Mouse (Mus musculus): Measurements from ENCODE around the gene Mrps23. TPM values are rescaled to one million over a fixed set of nuclear protein-coding genes. Genes with fewer than 3 reads are reported as not detected.

Gene Mrps23
- polyA plus RNA-seq, 2 experiments = 60.2 to 63.5 TPM

GRCm38 (mm10) chr11:88251972-88252766, 48.0 kb downstream of the Mrps23 start:
- Histone ChIP-seq H3K4me2 (replicated peaks; ENCODE audit: low read depth, low read length, severe bottlenecking) (peak overlapping the region; percentile 37; the same call in 1 of the 2 replicates), H3K27me3 (ENCODE audit: control insufficient read depth, insufficient read depth, low read length) (no peaks in the 10 kb centered on the region), H3K36me3 (ENCODE audit: control insufficient read depth, insufficient read depth, low read length) (no peaks in the 10 kb centered on the region), H3K9me3 (ENCODE audit: control insufficient read depth, low read length) (no peaks in the 10 kb centered on the region), H3K27ac (replicated peaks; ENCODE audit: low read depth, low read length) (no peak overlapping the region), H3K4me3 (replicated peaks; ENCODE audit: low read length) (peak overlapping the region; percentile 14; the same call in 1 of the 2 replicates), H3K4me1 (ENCODE audit: control insufficient read depth, insufficient read depth, low read length) (0 out of 2 replicates have a peak, but pooled peaks cover 5% of the 10 kb centered on the region), H3K9ac (ENCODE audit: low read depth, low read length, severe bottlenecking) (no peak overlapping the region)
- no peak for TF ChIP-seq POLR2A (IDR thresholded peaks at IDR 0.05; ENCODE audit: borderline replicate concordance, extremely low read depth, insufficient read depth, insufficient read length)
- DNase-seq (ENCODE audit: low spot score) = peak; percentile 81
- peak; percentile 82 for ATAC-seq (ENCODE audit: low FRiP score, low read depth)
- 14% methylated on average over 22 of the region's 22 CpGs for WGBS

- 30% methylated on average over 9 of the region's 18 CpGs for whole genome bisulfite sequencing
Observed at GRCm38 (mm10) chr11:88252767-88253513, 48.8 kb downstream of the Mrps23 start.

GRCm38 (mm10) chr11:88253514-88254167, 49.5 kb downstream of the Mrps23 start:
- Histone ChIP-seq H3K9ac (ENCODE audit: low read depth, low read length, severe bottlenecking) (no peak overlapping the region), H3K36me3 (ENCODE audit: control insufficient read depth, insufficient read depth, low read length) (no peaks in the 10 kb centered on the region), H3K4me2 (replicated peaks; ENCODE audit: low read depth, low read length, severe bottlenecking) (no peak overlapping the region), H3K27me3 (ENCODE audit: control insufficient read depth, insufficient read depth, low read length) (no peaks in the 10 kb centered on the region), H3K9me3 (ENCODE audit: control insufficient read depth, low read length) (no peaks in the 10 kb centered on the region), H3K27ac (replicated peaks; ENCODE audit: low read depth, low read length) (no peak overlapping the region), H3K4me1 (ENCODE audit: control insufficient read depth, insufficient read depth, low read length) (0 out of 2 replicates have a peak, but pooled peaks cover 5% of the 10 kb centered on the region), H3K4me3 (replicated peaks; ENCODE audit: low read length) (no peak overlapping the region)
- no peak for TF ChIP-seq POLR2A (IDR thresholded peaks at IDR 0.05; ENCODE audit: borderline replicate concordance, extremely low read depth, insufficient read depth, insufficient read length)
- no peak for ATAC-seq (ENCODE audit: low FRiP score, low read depth)
- DNase-seq (ENCODE audit: low spot score) = no peak
- WGBS = 56% methylated on average over 7 of the region's 7 CpGs

More at GRCm38 (mm10) chr11:88252767-88253513, 48.8 kb downstream of the Mrps23 start:
- no peaks in the 10 kb centered on the region for H3K9me3 ChIP-seq (ENCODE audit: control insufficient read depth, low read length)
- no peak overlapping the region for H3K4me3 ChIP-seq (replicated peaks; ENCODE audit: low read length)
- peak; percentile 25; the same call in 1 of the 2 replicates for ATAC-seq (ENCODE audit: low FRiP score, low read depth)
- no peak overlapping the region for H3K9ac ChIP-seq (ENCODE audit: low read depth, low read length, severe bottlenecking)
- H3K27me3 ChIP-seq (ENCODE audit: control insufficient read depth, insufficient read depth, low read length) = no peaks in the 10 kb centered on the region
- DNase-seq (ENCODE audit: low spot score) = no peak
- TF ChIP-seq POLR2A (IDR thresholded peaks at IDR 0.05; ENCODE audit: borderline replicate concordance, extremely low read depth, insufficient read depth, insufficient read length) = no peak
- no peak overlapping the region for H3K27ac ChIP-seq (replicated peaks; ENCODE audit: low read depth, low read length)
- no peak overlapping the region for H3K4me2 ChIP-seq (replicated peaks; ENCODE audit: low read depth, low read length, severe bottlenecking)
- H3K36me3 ChIP-seq (ENCODE audit: control insufficient read depth, insufficient read depth, low read length) = no peaks in the 10 kb centered on the region
- H3K4me1 ChIP-seq (ENCODE audit: control insufficient read depth, insufficient read depth, low read length) = 0 out of 2 replicates have a peak, but pooled peaks cover 5% of the 10 kb centered on the region

GRCm38 (mm10) chr11:88257700-88258099, 53.5 kb downstream of the Mrps23 start:
- Histone ChIP-seq H3K9ac (ENCODE audit: low read depth, low read length, severe bottlenecking) (no peak overlapping the region), H3K4me3 (replicated peaks; ENCODE audit: low read length) (no peak overlapping the region), H3K27ac (replicated peaks; ENCODE audit: low read depth, low read length) (no peak overlapping the region), H3K4me1 (ENCODE audit: control insufficient read depth, insufficient read depth, low read length) (0 out of 2 replicates have a peak, but pooled peaks cover 5% of the 10 kb centered on the region), H3K27me3 (ENCODE audit: control insufficient read depth, insufficient read depth, low read length) (no peaks in the 10 kb centered on the region), H3K9me3 (ENCODE audit: control insufficient read depth, low read length) (no peaks in the 10 kb centered on the region), H3K4me2 (replicated peaks; ENCODE audit: low read depth, low read length, severe bottlenecking) (no peak overlapping the region), H3K36me3 (ENCODE audit: control insufficient read depth, insufficient read depth, low read length) (no peaks in the 10 kb centered on the region)
- no peak for ATAC-seq (ENCODE audit: low FRiP score, low read depth)
- WGBS = 39% methylated on average over 4 of the region's 4 CpGs
- DNase-seq (ENCODE audit: low spot score) = no peak
- TF ChIP-seq POLR2A (IDR thresholded peaks at IDR 0.05; ENCODE audit: borderline replicate concordance, extremely low read depth, insufficient read depth, insufficient read length) = no peak

GRCm38 (mm10) chr11:88258212-88258611, 54.0 kb downstream of the Mrps23 start:
- DNase-seq (ENCODE audit: low spot score) = no peak
- Histone ChIP-seq H3K4me1 (ENCODE audit: control insufficient read depth, insufficient read depth, low read length) (0 out of 2 replicates have a peak, but pooled peaks cover 2% of the 10 kb centered on the region), H3K27ac (replicated peaks; ENCODE audit: low read depth, low read length) (no peak overlapping the region), H3K27me3 (ENCODE audit: control insufficient read depth, insufficient read depth, low read length) (no peaks in the 10 kb centered on the region), H3K9ac (ENCODE audit: low read depth, low read length, severe bottlenecking) (no peak overlapping the region), H3K9me3 (ENCODE audit: control insufficient read depth, low read length) (no peaks in the 10 kb centered on the region), H3K4me3 (replicated peaks; ENCODE audit: low read length) (no peak overlapping the region), H3K36me3 (ENCODE audit: control insufficient read depth, insufficient read depth, low read length) (no peaks in the 10 kb centered on the region), H3K4me2 (replicated peaks; ENCODE audit: low read depth, low read length, severe bottlenecking) (no peak overlapping the region)
- ATAC-seq (ENCODE audit: low FRiP score, low read depth) = no peak
- no peak for TF ChIP-seq POLR2A (IDR thresholded peaks at IDR 0.05; ENCODE audit: borderline replicate concordance, extremely low read depth, insufficient read depth, insufficient read length)
- WGBS = 80% methylated on average over 4 of the region's 4 CpGs

Data from limb, embryonic 14.5 days (tissue).